Mouse (Mus musculus): ENCODE results near the gene Kcnip3.
A peak's percentile ranks its signal among the peaks of the same experiment; 100 is the strongest.

The Kcnip3 gene

GRCm38 (mm10) chr2:127470661-127471060, 51.2 kb downstream of the Kcnip3 start:
- DNase-seq (ENCODE audit: low read depth, low spot score) = no peak

GRCm38 (mm10) chr2:127470183-127470582, 51.7 kb downstream of the Kcnip3 start:
- no peak for DNase-seq (ENCODE audit: low read depth, low spot score)

GRCm38 (mm10) chr2:127462314-127462713, 59.6 kb downstream of the Kcnip3 start:
- peak; percentile 64 for DNase-seq (ENCODE audit: low read depth, low spot score)

- no peak for DNase-seq (ENCODE audit: low read depth, low spot score)
Measured at GRCm38 (mm10) chr2:127461351-127461750, 60.5 kb downstream of the Kcnip3 start.

GRCm38 (mm10) chr2:127459341-127459740, 62.6 kb downstream of the Kcnip3 start:
- DNase-seq (ENCODE audit: low read depth, low spot score) = no peak

GRCm38 (mm10) chr2:127453764-127454163, 68.1 kb downstream of the Kcnip3 start:
- peak; percentile 74 for DNase-seq (ENCODE audit: low read depth, low spot score)

- DNase-seq (ENCODE audit: low read depth, low spot score) = no peak
Measured at GRCm38 (mm10) chr2:127453141-127453540, 68.8 kb downstream of the Kcnip3 start.

GRCm38 (mm10) chr2:127451748-127452147, 70.1 kb downstream of the Kcnip3 start:
- DNase-seq (ENCODE audit: low read depth, low spot score) = no peak

- DNase-seq (ENCODE audit: low read depth, low spot score) = no peak
Measured at GRCm38 (mm10) chr2:127449691-127450090, 72.2 kb downstream of the Kcnip3 start.

GRCm38 (mm10) chr2:127446847-127447246, 75.0 kb downstream of the Kcnip3 start:
- no peak for DNase-seq (ENCODE audit: low read depth, low spot score)

- DNase-seq (ENCODE audit: low read depth, low spot score) = peak; percentile 84
Measured at GRCm38 (mm10) chr2:127444055-127444789, 77.7 kb downstream of the Kcnip3 start, which contains the start of gene Fahd2a. TSS of gene Fahd2a (minus strand) at chr2:127444565.

GRCm38 (mm10) chr2:127437697-127438096, 84.2 kb downstream of the Kcnip3 start:
- DNase-seq (ENCODE audit: low read depth, low spot score) = no peak

- no peak for DNase-seq (ENCODE audit: low read depth, low spot score)
Measured at GRCm38 (mm10) chr2:127435554-127435953, 86.3 kb downstream of the Kcnip3 start.

GRCm38 (mm10) chr2:127435135-127435534, 86.8 kb downstream of the Kcnip3 start:
- no peak for DNase-seq (ENCODE audit: low read depth, low spot score)

GRCm38 (mm10) chr2:127433487-127434295, 88.2 kb downstream of the Kcnip3 start:
- DNase-seq (ENCODE audit: low read depth, low spot score) = no peak

- DNase-seq (ENCODE audit: low read depth, low spot score) = no peak
Measured at GRCm38 (mm10) chr2:127430238-127430637, 91.7 kb downstream of the Kcnip3 start.

- no peak for DNase-seq (ENCODE audit: low read depth, low spot score)
Measured at GRCm38 (mm10) chr2:127424977-127425376, 96.9 kb downstream of the Kcnip3 start, which contains the start of gene Gpat2. TSS of gene Gpat2 (plus strand) at chr2:127425199.

- no peak for DNase-seq (ENCODE audit: low read depth, low spot score)
Measured at GRCm38 (mm10) chr2:127418266-127418970, 103.5 kb downstream of the Kcnip3 start.

- no peak for DNase-seq (ENCODE audit: low read depth, low spot score)
Measured at GRCm38 (mm10) chr2:127416706-127417105, 105.2 kb downstream of the Kcnip3 start.

- DNase-seq (ENCODE audit: low read depth, low spot score) = no peak
Measured at GRCm38 (mm10) chr2:127415806-127416205, 106.1 kb downstream of the Kcnip3 start.

- DNase-seq (ENCODE audit: low read depth, low spot score) = no peak
Measured at GRCm38 (mm10) chr2:127411126-127411525, 110.8 kb downstream of the Kcnip3 start.
